ENCODE assay signal across 9 mouse cellular contexts in the genomic region with DNA sequence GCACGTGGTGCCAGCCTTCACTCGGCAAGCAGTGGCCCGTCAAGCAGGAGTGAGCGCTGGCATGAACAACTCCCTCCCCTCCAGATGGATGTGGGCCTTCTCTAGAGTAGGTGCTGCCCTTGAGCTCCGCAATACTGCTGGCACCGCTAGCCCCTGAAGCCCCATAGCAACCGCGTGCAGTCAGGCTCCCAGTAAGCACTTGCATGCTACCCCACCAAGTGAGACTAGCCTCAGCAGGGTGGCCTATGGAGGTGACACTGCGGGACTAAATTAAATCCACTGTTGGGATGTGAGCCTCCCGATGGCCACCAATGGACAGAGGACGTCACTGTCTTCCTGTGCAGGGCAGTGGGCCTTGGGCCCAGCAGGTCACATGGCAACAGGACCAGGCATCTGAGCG. TPM values are rescaled to one million over a fixed set of nuclear protein-coding genes. Genes with fewer than 3 reads are reported as not detected.
DNase-seq lines count a peak whose midpoint lies in the region; ATAC-seq and TF ChIP-seq lines count a peak whose summit lies in the region.
"Had no signal": no experiment of that assay in that cellular context is flagged by ENCODE, and none has a peak within 500 bp of the region (broad histone marks: within the 10 kb centered on the region; RNA-seq: fewer than 3 reads in every experiment).

No protein-coding gene starts in this region.

- no peak overlapping the region for H3K4me3 ChIP-seq in lung, embryonic 16.5 days (ENCODE audit: low read length)
- no peak overlapping the region for H3K4me3 ChIP-seq in forebrain, embryonic 15.5 days
- H3K4me3 ChIP-seq in kidney, postnatal 0 days (replicated peaks; ENCODE audit: low read depth, low read length): no peak overlapping the region
- no peak overlapping the region for H3K4me3 ChIP-seq in neural tube, embryonic 15.5 days (replicated peaks)
- H3K4me3 ChIP-seq: lung, embryonic 15.5 days had no signal

- ATAC-seq in lung, embryonic 16.5 days (ENCODE audit: low read depth): no peak
- peak; percentile 33 for ATAC-seq in forebrain, embryonic 15.5 days (replicated peaks)
- ATAC-seq in kidney, postnatal 0 days (replicated peaks; ENCODE audit: low FRiP score, low read depth): peak; percentile 16; the same call in 1 of the 2 replicates
- no peak for ATAC-seq in neural tube, embryonic 15.5 days (ENCODE audit: low FRiP score)

- 62% methylated on average over 12 of the region's 12 CpGs for WGBS in lung, embryonic 16.5 days
- WGBS in forebrain, embryonic 15.5 days: 42% methylated on average over 12 of the region's 12 CpGs
- WGBS in kidney, postnatal 0 days: 67% methylated on average over 12 of the region's 12 CpGs
- 38% methylated on average over 12 of the region's 12 CpGs for WGBS in neural tube, embryonic 15.5 days

- H3K4me2 ChIP-seq in lung, embryonic 16.5 days (ENCODE audit: low read depth, low read length): no peak overlapping the region
- no peak overlapping the region for H3K4me2 ChIP-seq in forebrain, embryonic 15.5 days (replicated peaks)
- H3K4me2 ChIP-seq in kidney, postnatal 0 days (ENCODE audit: low read length): no peak overlapping the region
- no peak overlapping the region for H3K4me2 ChIP-seq in neural tube, embryonic 15.5 days
- H3K4me2 ChIP-seq: lung, embryonic 15.5 days had no signal

- H3K9ac ChIP-seq in lung, embryonic 16.5 days (ENCODE audit: low read length): no peak overlapping the region
- H3K9ac ChIP-seq in forebrain, embryonic 15.5 days (replicated peaks): no peak overlapping the region
- H3K9ac ChIP-seq in kidney, postnatal 0 days (ENCODE audit: low read depth, low read length): no peak overlapping the region
- no peak overlapping the region for H3K9ac ChIP-seq in neural tube, embryonic 15.5 days (replicated peaks)
- H3K9ac ChIP-seq: lung, embryonic 15.5 days had no signal

- H3K36me3 ChIP-seq in lung, embryonic 16.5 days (ENCODE audit: control insufficient read depth, insufficient read depth, low read length): no peaks in the 10 kb centered on the region
- H3K36me3 ChIP-seq in forebrain, embryonic 15.5 days: no peaks in the 10 kb centered on the region
- no peaks in the 10 kb centered on the region for H3K36me3 ChIP-seq in kidney, postnatal 0 days (ENCODE audit: insufficient read depth, low read length)
- no peaks in the 10 kb centered on the region for H3K36me3 ChIP-seq in neural tube, embryonic 15.5 days
- H3K36me3 ChIP-seq: lung, embryonic 15.5 days had no signal

- no peaks in the 10 kb centered on the region for H3K9me3 ChIP-seq in lung, embryonic 16.5 days (ENCODE audit: control insufficient read depth, low read length)
- no peaks in the 10 kb centered on the region for H3K9me3 ChIP-seq in forebrain, embryonic 15.5 days
- H3K9me3 ChIP-seq in kidney, postnatal 0 days (replicated peaks; ENCODE audit: low read length): no peaks in the 10 kb centered on the region
- H3K9me3 ChIP-seq in neural tube, embryonic 15.5 days (replicated peaks): no peaks in the 10 kb centered on the region
- H3K9me3 ChIP-seq: lung, embryonic 15.5 days had no signal

- DNase-seq in lung, postnatal 4 days: no peak
- peak; percentile 36 for DNase-seq in kidney, postnatal 0 days (ENCODE audit: low spot score)
- DNase-seq in yolk sac, embryonic 10.5 days (ENCODE audit: low spot score): no peak
- no peak for DNase-seq in embryo, embryonic 11 days
- DNase-seq: thymus, postnatal 14 days had no signal

- H3K27ac ChIP-seq in lung, embryonic 16.5 days (ENCODE audit: low read length): peak overlapping the region; percentile 22; the same call in 1 of the 2 replicates
- peak overlapping the region; percentile 4; the same call in 1 of the 2 replicates for H3K27ac ChIP-seq in forebrain, embryonic 15.5 days (replicated peaks)
- no peak overlapping the region for H3K27ac ChIP-seq in kidney, postnatal 0 days
- peak overlapping the region; percentile 93 for H3K27ac ChIP-seq in neural tube, embryonic 15.5 days (replicated peaks)
- H3K27ac ChIP-seq: lung, embryonic 15.5 days had no signal

- H3K4me1 ChIP-seq in lung, embryonic 16.5 days (replicated peaks; ENCODE audit: control insufficient read depth, insufficient read depth, low read length): peaks cover 27% of the 10 kb centered on the region
- peaks cover 71% of the 10 kb centered on the region for H3K4me1 ChIP-seq in forebrain, embryonic 15.5 days
- H3K4me1 ChIP-seq in kidney, postnatal 0 days (replicated peaks; ENCODE audit: insufficient read depth, low read length): peaks cover 22% of the 10 kb centered on the region; the same call in 1 of the 2 replicates
- peaks cover 93% of the 10 kb centered on the region for H3K4me1 ChIP-seq in neural tube, embryonic 15.5 days

- no peak for TF ChIP-seq CTCF in kidney, postnatal 0 days (IDR thresholded peaks at IDR 0.05; ENCODE audit: low read depth)

- no peaks in the 10 kb centered on the region for H3K27me3 ChIP-seq in lung, embryonic 16.5 days (ENCODE audit: control insufficient read depth, insufficient read depth, low read depth, low read length)
- no peaks in the 10 kb centered on the region for H3K27me3 ChIP-seq in forebrain, embryonic 15.5 days
- H3K27me3 ChIP-seq in kidney, postnatal 0 days (ENCODE audit: insufficient read depth, low read length): no peaks in the 10 kb centered on the region
- no peaks in the 10 kb centered on the region for H3K27me3 ChIP-seq in neural tube, embryonic 15.5 days (replicated peaks)
- H3K27me3 ChIP-seq: lung, embryonic 15.5 days had no signal

RNA-seq across cellular contexts. Expression of gene Ccnk, which starts 41.2 kb away (rescaled TPM):
- polyA plus RNA-seq in lung, embryonic 16.5 days (2015; fragmentation: Nextera tagmentation; extraction: Ambion mirVana): 2.4 and 4.4 TPM in 2 replicates
- 3.3 and 3.7 TPM in 2 replicates for polyA plus RNA-seq in forebrain, embryonic 15.5 days (2015; fragmentation: Nextera tagmentation; extraction: Ambion mirVana)
- polyA plus RNA-seq in kidney, postnatal 0 days (2015; fragmentation: Nextera tagmentation; extraction: Ambion mirVana): 2.8 and 3.3 TPM in 2 replicates
- 2.4 and 2.7 TPM in 2 replicates for polyA plus RNA-seq in neural tube, embryonic 15.5 days (2015; fragmentation: Nextera tagmentation; extraction: Ambion mirVana)

RNA-seq across cellular contexts. Expression of gene Setd3, which starts 41.5 kb away (rescaled TPM):
- polyA plus RNA-seq in lung, embryonic 16.5 days (2015; fragmentation: Nextera tagmentation; extraction: Ambion mirVana): 85.0 and 88.8 TPM in 2 replicates
- polyA plus RNA-seq in forebrain, embryonic 15.5 days (2015; fragmentation: Nextera tagmentation; extraction: Ambion mirVana): 98.3 and 108 TPM in 2 replicates
- polyA plus RNA-seq in kidney, postnatal 0 days (2015; fragmentation: Nextera tagmentation; extraction: Ambion mirVana): 74.3 and 80.6 TPM in 2 replicates
- polyA plus RNA-seq in neural tube, embryonic 15.5 days (2015; fragmentation: Nextera tagmentation; extraction: Ambion mirVana): 97.5 and 98.3 TPM in 2 replicates

RNA-seq across cellular contexts. Expression of gene Ccdc85c, which starts 54.6 kb away (rescaled TPM):
- 4.6 and 5.5 TPM in 2 replicates for polyA plus RNA-seq in lung, embryonic 16.5 days (2015; fragmentation: Nextera tagmentation; extraction: Ambion mirVana)
- 14.3 and 16.3 TPM in 2 replicates for polyA plus RNA-seq in forebrain, embryonic 15.5 days (2015; fragmentation: Nextera tagmentation; extraction: Ambion mirVana)
- polyA plus RNA-seq in kidney, postnatal 0 days (2015; fragmentation: Nextera tagmentation; extraction: Ambion mirVana): 7.2 and 7.7 TPM in 2 replicates
- 10.5 and 11.9 TPM in 2 replicates for polyA plus RNA-seq in neural tube, embryonic 15.5 days (2015; fragmentation: Nextera tagmentation; extraction: Ambion mirVana)

Comparison
In these comparisons a context has a peak if more than half of its experiments do, and no peak if none do; other contexts are left out.
1. ATAC-seq: peak in forebrain, embryonic 15.5 days (single experiment) and kidney, postnatal 0 days (single experiment); none in lung, embryonic 16.5 days (single experiment) and neural tube, embryonic 15.5 days (single experiment).